Mouse (Mus musculus): ENCODE measurements around the gene Gm4353.

DNA sequence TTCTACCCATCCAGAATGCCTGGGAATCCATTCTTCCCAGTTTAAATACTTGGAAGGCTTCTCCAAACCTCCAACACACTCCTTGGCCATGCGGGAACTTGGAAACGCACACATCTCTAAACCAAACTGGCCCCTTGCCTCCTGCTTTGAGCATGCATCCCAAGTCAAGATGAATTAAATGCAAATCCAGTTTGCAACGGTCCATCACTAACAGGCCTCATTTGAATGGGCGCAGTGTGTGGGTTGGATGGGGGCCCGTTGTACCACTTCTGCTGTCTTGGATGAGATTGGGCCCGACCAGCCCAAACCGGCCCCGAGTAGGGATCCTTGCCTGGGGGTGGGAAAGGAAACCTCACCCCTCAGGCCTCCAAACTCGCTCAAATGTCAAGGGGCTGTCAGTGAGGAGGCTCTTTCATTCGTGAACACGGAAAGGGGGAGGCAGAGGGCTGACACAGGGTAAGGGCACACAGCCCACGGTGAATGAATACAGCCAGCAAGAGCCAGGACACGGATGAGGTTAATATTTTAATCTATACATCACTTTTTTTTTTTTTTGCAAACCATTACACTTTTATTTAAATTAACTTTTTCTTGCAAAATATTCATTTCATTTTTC lies 38.7 kb upstream of the Gm4353 start:
- TF ChIP-seq CTCF (IDR thresholded peaks at IDR 0.05; ENCODE audit: borderline replicate concordance, insufficient read depth, low read length) = no peak
- TF ChIP-seq POLR2A (IDR thresholded peaks at IDR 0.05; ENCODE audit: low read depth, low read length) = no peak

Data from embryonic fibroblast, embryonic 13.5 days (primary cell).